Mouse (Mus musculus): ENCODE measurements around the gene Sltm. TPM values are rescaled to one million over a fixed set of nuclear protein-coding genes. Genes with fewer than 3 reads are reported as not detected.
"Not testable (repeated sequence)": the region's sequence is repeated elsewhere in the genome, so short reads cannot be mapped to it uniquely, and the experiment has no call there.

Gene Sltm
- total RNA-seq (2014; fragmentation: Nextera tagmentation) = 74.8 and 99.4 TPM in 2 replicates
- 75.7 and 92.9 TPM in 2 replicates for total RNA-seq (2017)

DNA sequence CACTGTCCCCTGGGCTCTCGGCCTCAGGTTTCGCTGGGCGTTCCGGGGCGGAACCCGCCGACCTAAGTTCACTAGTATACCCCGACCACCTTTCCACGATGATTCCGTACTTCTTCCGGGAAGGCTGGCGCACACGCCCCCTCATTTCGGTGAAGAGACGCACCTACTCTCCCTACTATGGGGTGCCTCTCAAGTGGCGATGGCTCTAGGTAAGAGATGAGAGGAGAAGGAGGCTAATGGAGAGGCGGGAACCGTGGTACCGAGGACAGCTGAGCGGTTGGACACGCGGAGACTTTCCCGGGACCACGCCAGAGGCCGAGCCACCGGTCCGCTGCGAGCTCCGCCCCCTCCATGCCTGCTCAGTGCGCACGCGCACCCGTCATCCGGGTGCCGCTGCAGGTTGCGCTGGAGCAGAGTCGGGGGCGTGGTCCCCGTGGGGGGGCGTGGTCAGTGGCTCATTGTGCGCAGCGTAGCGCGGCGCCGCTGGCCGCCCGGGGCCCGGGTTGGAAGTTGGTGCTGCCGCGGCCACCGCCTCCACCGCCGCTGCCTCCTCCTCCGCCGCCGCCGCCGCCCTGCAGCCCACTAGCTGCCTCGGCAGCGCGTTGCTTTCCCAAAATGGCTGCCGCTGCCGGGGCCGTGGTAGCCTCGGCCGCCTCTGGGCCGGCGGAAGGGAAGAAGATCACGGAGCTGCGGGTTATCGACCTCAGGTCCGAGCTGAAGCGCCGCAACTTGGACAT, at the start of gene Sltm:
Gene Sltm (plus strand): TSS at position 450 of the 737 bp plus-strand sequence.
- peak; percentile 93 for ATAC-seq (replicated peaks; ENCODE audit: poor library complexity, severe bottlenecking)

DNA sequence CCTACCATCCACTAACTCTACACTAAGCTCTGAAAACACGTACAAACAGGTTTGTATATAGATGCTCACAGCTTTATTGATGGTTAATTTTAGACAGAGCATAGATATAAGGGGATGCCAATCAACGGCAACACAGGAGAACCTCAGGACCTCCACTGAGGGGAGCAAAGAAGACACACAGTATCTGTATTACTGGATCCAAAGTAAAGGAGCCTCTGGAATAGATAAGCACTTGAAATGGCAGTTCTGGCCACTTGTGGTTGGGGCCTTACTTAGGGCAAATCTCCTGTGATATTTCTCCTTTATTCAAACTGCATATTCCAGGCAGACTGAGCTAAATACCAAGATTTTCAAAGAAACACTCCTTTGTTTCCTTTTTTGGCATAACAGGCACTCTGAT, 49.5 kb upstream of the Sltm start:
- ATAC-seq (replicated peaks; ENCODE audit: poor library complexity, severe bottlenecking) = no peak

DNA sequence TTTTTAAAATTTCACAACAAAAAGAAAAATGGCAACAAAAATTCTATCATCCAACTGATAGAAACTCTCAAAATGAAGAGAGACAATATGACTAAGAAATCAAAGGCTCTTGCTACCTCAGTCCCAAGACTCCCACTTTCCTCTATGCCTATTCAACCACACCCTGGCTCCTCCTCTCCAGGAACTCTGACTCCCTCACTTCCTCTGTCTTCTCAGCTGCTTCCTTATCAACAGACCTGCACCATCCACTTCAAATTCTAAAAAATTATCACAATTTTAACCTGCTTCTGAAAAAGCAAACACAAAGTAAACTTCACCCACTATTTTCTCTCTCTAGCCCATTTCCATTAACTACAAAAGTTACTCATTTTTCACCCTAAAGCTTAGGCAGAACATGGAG, 45.6 kb upstream of the Sltm start:
- ATAC-seq (replicated peaks; ENCODE audit: poor library complexity, severe bottlenecking) = no peak

DNA sequence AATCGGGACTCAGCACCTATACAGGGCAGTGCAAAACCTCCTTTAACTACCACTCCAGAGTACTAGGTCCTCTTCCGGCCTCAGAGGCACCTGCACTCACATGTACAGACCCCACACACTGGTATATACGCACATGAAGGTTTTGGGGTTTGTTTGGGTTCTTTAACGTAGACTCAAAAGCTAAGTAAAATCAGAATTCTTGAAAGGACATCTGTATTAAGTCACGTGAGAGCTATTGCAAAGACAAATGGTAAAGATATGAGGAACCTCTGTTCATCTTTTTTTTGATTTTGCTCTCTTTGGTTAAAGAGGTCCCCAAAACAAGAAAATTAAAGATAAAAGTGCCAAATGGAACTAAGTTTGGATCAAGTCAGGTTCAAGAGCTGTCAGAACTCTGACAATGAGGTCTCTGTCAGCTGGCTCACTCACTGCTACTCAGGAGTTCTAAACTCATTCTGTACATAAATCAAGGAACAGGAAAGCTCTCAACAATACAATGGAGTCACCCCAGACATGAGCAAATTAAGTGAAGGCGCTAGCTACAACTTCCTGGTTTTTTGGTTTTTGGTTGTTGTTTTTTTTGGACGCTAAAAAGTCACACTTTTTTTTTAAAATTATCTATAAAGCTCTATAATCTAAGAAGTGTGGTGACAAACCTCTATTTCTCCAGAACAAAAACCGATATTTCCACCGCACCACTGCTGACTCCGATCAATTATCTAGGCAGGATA, 40.1 kb upstream of the Sltm start:
- no peak for ATAC-seq (replicated peaks; ENCODE audit: poor library complexity, severe bottlenecking)

DNA sequence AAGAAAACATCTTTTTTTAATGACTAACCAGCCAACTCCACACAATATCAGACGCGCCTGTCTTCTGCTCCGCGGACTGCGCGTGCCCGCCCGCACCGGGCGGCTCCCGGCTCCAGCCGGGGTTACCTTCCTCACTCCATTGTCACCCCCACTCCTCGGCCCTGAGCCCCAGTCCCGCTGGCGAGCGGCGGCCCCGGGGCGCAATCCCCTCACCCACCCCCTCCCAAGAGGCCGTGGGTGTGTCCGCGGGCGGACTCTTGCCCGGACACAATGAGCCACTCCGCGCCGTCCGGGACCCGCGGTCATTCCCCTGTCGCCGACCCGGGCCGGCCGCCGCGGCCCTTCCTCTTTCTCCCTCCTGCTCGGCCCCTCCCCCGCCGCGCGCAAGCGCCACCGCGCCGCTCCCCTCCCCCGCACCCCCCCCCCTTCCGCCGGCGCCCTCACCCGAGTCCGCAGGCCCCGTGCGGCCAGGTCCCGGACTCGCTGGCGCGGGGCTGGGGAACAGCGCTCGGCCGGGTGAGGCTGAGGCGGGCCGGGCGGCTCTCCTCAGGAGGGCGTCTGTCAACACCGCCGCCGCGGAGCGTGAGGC, 39.4 kb upstream of the Sltm start:
- peak; percentile 72 for ATAC-seq (replicated peaks; ENCODE audit: poor library complexity, severe bottlenecking)

DNA sequence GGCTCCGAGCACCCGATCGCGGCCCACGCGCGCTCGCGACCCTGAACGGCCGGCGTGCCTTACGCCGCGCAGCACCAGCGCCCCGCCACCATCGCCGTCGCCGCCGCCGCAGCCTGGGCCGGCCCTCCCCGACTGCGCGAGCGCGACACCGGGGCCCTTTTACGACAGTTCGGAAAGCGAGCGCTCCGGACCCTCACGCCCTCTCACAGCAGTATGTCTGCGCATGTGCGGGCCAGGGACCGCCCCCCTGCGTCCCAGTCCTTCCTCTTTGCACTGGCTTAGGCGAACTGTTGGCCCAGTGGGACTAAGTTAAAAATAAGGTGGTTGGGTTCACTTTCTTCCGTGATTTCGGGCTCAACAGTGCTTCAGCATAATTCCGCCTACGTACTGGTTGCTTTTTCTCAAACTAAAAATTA, 38.9 kb upstream of the Sltm start, which contains the start of gene Rnf111:
Gene Rnf111 (minus strand): TSS at position 100 of the 416 bp plus-strand sequence.
- ATAC-seq (replicated peaks; ENCODE audit: poor library complexity, severe bottlenecking) = peak; percentile 91

DNA sequence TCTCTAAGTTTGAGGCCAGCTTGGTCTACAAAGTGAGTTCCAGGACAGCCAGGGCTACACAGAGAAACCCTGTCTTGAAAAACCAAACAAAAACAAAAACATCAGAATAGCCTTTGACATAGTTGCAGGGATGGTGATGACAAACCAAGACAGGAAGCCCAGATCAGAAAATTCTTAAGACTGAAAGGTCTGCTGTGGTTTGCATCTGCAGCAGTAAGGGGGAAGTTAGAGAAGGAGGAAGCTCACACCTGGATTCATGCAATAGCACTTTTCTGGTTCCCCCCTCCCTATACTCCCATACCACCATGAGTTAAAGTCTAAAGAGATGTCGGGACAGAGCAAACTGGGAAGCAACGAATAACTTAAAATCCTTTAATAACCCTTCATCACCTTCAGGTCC, 36.4 kb upstream of the Sltm start:
- ATAC-seq (replicated peaks; ENCODE audit: poor library complexity, severe bottlenecking) = 0 out of 2 replicates have a peak, but pooled peaks have one; percentile 18

DNA sequence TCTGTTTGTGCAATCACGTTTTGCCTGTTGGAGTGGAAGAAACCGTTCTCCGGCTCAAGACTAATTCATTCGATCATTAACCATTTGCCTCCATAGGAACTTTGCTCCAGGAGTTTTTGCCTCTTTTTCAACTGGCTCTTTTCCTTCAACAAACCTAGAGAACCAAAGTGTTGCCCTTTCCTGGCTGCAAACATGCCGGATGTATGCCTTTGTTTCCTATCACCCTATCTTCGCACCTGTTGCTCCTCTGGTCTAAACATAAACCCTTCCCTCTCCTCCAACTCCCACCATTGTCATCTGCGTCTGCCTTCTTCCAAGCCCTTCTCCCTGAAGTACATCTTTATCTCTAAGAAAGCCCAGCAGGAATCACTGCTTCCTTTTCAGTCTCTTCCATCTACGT, 35.8 kb upstream of the Sltm start:
- ATAC-seq (replicated peaks; ENCODE audit: poor library complexity, severe bottlenecking) = no peak

DNA sequence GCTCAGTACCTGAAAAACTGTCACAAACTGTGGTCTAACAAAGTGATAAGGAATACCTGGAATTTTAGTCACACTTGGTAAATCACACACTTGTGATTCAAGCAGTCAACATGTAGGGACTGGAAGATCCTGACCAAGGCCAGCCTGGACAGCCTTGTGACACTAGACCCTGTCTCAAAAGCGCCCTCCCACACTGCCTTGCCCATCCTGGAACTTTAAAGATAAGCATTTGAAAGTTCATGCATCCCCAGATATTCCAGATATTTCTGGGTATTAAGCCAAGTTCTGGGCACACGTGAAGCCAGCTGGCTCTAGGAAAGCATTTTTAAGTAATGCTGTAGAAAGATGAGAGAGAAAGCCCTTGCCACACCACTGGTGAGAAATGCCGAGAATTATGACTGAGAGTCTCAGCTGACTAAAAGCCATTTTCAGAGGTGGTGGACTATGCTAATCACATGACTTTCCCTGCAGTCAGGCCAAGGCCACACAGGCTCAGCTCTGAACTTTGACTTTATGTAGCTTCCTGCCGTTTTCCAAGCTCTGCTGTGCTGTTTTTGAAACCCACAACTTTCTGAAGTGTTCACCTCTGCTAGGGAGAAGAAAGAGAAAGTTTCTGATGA, 32.5 kb upstream of the Sltm start:
- ATAC-seq (replicated peaks; ENCODE audit: poor library complexity, severe bottlenecking) = no peak

DNA sequence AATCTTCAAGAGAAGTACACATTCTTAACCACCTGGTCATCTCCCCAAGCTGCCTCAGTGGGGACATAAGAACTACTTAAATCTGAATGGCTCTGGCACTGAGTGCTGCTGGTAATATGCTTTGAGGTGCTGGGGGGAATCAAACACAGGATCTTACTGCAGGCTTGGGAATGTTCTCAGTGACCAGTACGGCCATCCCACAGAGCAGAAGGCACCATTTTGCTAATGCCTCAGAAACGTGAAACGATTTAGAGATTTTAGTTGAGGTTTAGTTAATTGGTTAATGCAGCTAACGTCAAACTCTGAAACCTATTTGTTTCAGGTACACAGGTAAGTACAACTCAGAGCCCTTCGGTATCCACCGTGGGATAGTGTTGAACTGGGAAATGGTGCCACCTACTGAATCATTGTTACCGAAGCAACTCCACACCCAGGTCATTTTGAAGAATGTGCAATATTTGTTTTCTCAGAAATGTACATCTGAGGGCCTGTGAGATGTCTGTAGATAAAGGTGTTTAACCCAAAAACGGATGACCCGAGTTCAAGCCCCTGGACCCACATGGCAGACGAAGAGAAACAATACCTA, 31.5 kb upstream of the Sltm start:
- ATAC-seq (replicated peaks; ENCODE audit: poor library complexity, severe bottlenecking) = no peak

DNA sequence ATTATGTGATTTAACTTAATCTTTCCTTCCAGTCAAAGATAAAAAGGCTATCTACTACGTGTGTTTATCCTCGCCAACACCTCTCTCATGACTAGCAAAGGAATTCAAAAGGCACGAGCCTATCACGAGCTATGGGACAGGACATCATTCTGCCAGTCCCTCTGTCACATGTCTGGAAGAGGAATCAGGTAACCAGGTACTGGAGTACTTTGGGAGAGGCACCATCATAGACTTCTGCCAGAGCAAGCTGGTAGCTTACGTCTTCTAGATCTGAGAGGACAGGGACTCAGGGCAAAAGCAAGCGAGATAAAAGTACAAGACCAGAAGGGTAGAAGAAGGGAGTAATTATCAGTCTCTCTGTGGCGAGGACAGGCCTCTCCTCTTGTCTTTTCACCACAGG, 30.9 kb upstream of the Sltm start:
- no peak for ATAC-seq (replicated peaks; ENCODE audit: poor library complexity, severe bottlenecking)

DNA sequence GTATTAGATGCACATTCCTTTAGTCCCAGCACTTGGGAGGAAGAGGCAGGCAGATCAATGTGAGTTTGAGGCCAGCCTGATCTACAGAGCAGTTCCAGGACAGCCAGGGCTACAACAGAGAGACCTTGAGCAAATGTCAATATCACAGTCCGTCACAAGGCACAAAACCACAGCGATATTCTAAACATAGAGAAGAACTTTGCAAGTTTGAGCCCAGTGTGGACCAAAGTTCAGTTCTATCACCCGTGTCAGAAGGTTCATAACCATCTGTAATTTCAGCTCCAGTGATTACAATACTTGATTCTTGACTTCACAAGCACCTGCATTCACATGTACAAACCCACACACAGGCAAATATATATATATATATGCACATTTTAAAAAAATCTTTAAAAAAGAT, 21.9 kb upstream of the Sltm start:
- no peak for ATAC-seq (replicated peaks; ENCODE audit: poor library complexity, severe bottlenecking)

DNA sequence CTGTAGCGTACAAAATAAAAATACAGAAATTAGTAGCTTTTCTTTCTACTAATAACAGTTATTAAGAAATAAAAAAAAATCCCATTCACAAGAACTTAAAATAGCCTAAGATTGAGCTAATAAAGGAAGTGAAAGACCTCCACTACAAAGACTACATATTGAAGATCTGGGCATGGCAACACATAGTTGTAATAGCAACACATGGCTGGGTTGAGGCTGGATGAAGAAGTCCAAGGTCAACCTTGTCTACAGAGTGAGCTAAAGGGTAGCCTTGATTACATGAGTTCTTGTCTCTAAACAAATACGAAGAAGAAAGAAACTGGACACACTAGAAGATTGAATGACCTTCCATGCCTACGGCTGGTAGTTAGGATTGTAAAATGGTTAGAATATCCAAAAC, 18.7 kb upstream of the Sltm start:
- peak; percentile 61 for ATAC-seq (replicated peaks; ENCODE audit: poor library complexity, severe bottlenecking)

DNA sequence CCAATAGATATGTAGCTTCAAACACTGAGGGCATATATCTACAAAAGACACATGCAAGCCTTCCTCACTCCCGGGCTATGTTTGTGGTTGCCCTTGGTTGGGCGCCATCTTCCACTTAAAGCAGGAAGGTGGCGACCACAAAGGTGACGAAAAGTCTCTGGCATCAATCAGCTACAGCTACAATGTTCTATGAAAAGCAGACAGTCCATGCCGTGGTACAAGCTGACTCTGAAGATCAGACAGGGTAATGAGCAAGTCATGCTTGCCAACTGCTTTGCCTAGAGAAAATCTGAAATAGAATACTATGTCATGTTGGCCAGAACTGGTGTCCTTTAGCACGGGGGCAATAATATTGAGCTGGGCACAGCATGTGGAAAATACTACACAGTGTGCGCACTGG, 18.2 kb upstream of the Sltm start:
- ATAC-seq (replicated peaks; ENCODE audit: poor library complexity, severe bottlenecking) = peak; percentile 42; the same call in 1 of the 2 replicates

DNA sequence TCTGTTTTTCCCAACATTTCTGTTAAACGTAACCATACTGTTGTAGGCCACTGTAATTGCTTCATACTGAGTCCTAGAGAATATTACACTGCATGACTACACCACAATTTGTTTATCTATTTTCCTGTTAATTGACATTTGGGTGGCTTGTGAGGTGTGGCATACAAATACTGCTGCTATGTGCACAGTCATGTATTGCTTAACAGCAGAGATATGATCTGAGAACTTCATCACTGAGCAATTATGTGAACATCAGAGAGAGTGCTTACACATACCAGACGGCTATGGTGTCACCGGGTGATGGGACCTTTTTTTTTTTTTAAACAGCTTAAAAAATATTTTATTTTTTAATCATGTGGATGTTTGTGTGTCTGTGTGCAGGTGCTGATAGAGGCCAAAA, 9.2 kb upstream of the Sltm start:
- peak; percentile 80 for ATAC-seq (replicated peaks; ENCODE audit: poor library complexity, severe bottlenecking)

DNA sequence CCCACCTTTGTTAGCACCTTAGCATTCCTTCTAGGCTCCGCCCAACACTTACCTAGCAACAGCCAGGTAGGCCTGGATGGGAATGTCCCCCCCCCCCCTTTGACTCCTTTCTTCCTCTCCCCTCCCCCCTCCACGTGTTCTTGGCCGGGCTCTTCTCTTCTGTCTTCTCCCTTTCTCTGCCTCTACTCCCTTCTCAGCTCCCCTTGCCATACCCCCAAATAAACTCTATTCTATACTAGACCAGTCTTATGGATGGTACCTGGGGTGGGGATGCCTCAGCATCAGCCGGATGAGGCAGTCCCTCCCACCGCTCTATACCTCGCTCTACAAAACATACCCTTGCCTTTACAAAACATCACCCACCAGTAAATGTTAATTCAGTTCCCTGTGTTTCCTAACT, 970 bp upstream of the Sltm start:
- no peak for ATAC-seq (replicated peaks; ENCODE audit: poor library complexity, severe bottlenecking)

DNA sequence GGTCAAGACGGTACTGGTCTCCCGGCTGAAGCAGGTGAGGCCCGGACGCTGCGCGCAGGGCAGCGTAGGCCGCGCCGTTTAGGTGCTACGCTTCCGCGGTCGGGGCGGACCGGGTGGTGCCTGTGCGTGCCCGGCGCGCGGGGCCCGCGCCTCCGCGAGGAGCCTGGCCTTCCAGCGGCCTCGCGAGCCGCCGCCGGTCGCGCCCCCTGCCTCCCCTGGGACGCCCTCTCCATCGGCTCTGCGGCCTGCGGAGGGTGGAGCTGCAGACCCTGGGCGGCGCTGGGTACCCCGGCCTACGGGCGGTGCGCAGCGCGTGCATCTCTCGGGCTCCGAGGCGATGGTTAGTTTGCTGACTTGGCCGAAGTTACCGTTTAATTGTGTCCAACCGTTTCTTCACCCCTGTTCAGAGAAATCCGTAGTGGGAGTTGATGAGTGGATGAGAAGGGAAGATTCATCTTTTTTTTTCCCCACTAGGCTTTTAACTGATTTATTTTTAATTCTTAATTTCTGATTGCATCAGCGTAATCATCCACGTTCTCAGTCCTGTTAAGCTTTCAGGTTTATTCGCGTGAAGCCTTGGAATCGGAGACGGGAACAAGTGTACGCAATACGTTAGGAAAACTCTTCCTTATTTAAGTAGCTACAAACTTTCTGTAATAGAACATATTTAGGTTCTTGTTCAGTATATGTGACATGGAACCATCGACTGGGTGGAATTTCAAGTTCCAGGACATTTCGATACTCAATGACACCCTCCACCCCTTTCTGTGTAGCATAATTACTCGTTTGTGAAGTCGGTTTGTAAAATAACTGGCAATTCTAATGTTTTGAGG, 710 bp downstream of the Sltm start:
- ATAC-seq (replicated peaks; ENCODE audit: poor library complexity, severe bottlenecking) = peak; percentile 49

DNA sequence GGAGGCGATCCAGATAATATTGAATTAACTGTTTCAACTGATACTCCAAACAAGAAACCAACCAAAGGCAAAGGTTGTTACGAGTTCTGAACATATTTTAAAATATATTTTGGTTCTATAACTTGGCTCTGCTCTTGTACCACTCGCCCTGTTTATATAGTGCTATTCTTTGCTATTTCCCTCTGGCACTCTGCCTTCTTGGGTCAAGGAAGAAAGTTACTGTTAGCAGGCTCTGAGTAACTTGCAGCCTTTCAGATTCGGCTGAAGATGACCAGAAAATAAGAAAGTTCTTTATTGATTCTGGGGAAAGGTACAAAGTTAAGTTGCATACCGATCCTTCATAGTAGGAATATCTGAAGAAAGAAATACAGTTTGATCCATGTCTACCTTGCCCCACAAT, 1.4 kb downstream of the Sltm start:
- no peak for ATAC-seq (replicated peaks; ENCODE audit: poor library complexity, severe bottlenecking)

DNA sequence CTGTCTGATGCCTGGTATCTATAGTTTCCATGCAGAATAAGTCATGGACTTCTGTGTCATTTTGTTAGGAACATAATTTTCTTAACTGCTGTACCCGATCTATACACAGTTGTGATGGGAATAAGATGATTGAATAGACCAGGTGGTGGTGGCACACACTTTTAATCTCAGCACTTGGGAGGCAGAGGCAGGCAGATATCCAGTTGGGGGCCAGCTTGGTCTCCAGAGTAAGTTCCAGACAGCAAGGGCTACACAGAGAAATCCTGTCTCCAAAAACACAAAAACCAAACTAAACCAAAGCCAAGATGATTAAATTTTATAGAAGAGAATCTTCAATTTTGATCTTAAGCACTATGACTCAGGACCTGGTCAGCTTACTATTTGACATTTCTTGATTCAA, 2.3 kb downstream of the Sltm start:
- no peak for ATAC-seq (replicated peaks; ENCODE audit: poor library complexity, severe bottlenecking)

DNA sequence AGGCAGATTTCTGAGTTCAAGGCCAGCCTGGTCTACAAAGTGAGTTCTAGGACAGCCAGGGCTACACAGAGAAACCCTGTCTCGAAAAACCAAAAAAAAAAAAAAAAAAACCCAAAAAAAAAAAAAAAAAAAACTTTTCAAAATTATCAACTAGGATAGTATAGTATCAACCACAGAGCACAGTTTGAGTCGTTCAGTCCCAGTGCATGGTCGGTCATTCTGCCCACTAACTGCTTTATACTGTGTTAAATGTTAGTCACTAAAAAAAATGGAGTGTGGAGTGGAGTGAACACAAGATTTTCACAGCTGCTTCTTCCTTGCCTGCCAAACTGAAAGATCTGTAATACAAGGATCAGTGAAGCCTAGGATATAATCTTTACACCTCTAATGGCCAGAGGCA, 4.0 kb downstream of the Sltm start:
- not testable (repeated sequence) for ATAC-seq (replicated peaks; ENCODE audit: poor library complexity, severe bottlenecking)

Data from granulocyte monocyte progenitor cell, adult 5-6 weeks (primary cell).